16 mouse cellular contexts compared by ENCODE assay signal in the genomic region with DNA sequence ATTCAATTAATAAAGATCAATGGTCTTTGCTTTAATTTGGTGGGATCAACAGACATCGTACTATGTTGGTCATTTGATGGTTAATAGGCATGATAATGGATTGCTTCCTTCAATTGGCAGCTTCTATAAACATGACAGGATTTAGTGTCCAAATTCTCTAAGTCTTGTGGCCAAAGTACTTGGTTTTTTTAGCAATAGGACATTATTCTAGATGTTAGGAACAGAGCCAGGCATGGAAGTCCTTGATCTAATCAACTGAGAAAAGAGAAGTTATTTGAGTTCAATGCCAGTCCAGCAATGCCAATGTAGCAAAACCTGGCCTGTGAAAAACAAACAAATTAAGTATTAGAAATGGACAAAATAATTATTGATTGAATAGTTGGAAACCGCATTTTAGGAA. TPM values are rescaled to one million over a fixed set of nuclear protein-coding genes. Genes with fewer than 3 reads are reported as not detected.
DNase-seq lines count a peak whose midpoint lies in the region; ATAC-seq and TF ChIP-seq lines count a peak whose summit lies in the region.
"Had no signal": no experiment of that assay in that cellular context is flagged by ENCODE, and none has a peak within 500 bp of the region (broad histone marks: within the 10 kb centered on the region; RNA-seq: fewer than 3 reads in every experiment).

No protein-coding gene starts in this region.

- no peaks in the 10 kb centered on the region for H3K9me3 ChIP-seq in heart, embryonic 15.5 days (replicated peaks)
- H3K9me3 ChIP-seq in heart, embryonic 11.5 days (replicated peaks; ENCODE audit: control insufficient read depth, low read length), result 0 out of 2 replicates have a peak, but pooled peaks cover 2% of the 10 kb centered on the region
- no peaks in the 10 kb centered on the region for H3K9me3 ChIP-seq in liver, embryonic 12.5 days (replicated peaks)
- H3K9me3 ChIP-seq in lung, postnatal 0 days (ENCODE audit: low read length), result no peaks in the 10 kb centered on the region
- no peaks in the 10 kb centered on the region for H3K9me3 ChIP-seq in stomach, postnatal 0 days (ENCODE audit: control insufficient read depth, low read length)
- H3K9me3 ChIP-seq: embryonic facial prominence, embryonic 12.5 days; forebrain, embryonic 15.5 days; heart, embryonic 13.5 days had no signal

- no peak for ATAC-seq in heart, embryonic 15.5 days (replicated peaks; ENCODE audit: insufficient number of reproducible peaks, insufficient read depth, low FRiP score, low read depth)
- ATAC-seq in heart, embryonic 11.5 days (replicated peaks; ENCODE audit: insufficient number of reproducible peaks, low FRiP score, low TSS enrichment), result no peak
- ATAC-seq in liver, embryonic 12.5 days, result no peak
- peak; percentile 46 for ATAC-seq in lung, postnatal 0 days
- peak; percentile 61; the same call in 1 of the 2 replicates for ATAC-seq in stomach, postnatal 0 days (ENCODE audit: low FRiP score, low TSS enrichment)
- ATAC-seq: forebrain, embryonic 15.5 days had no signal

- WGBS in heart, embryonic 15.5 days, result 68% methylated on average over 2 of the region's 2 CpGs
- 73% methylated on average over 2 of the region's 2 CpGs for WGBS in heart, embryonic 11.5 days (ENCODE audit: insufficient replicate concordance)
- 35% methylated on average over 2 of the region's 2 CpGs for WGBS in liver, adult 2 months
- 58% methylated on average over 2 of the region's 2 CpGs for WGBS in liver, embryonic 12.5 days (ENCODE audit: insufficient replicate concordance)
- WGBS in lung, postnatal 0 days, result 57% methylated on average over 2 of the region's 2 CpGs
- 40% methylated on average over 2 of the region's 2 CpGs for WGBS in stomach, postnatal 0 days

- TF ChIP-seq CTCF in liver, adult 2 months (IDR thresholded peaks at IDR 0.05; ENCODE audit: low read depth, low read length), result no peak
- TF ChIP-seq CTCF in lung, postnatal 0 days (IDR thresholded peaks at IDR 0.05), result no peak
- TF ChIP-seq CTCF in stomach, postnatal 0 days (IDR thresholded peaks at IDR 0.05; ENCODE audit: low read depth), result no peak

- no peaks in the 10 kb centered on the region for H3K36me3 ChIP-seq in heart, embryonic 15.5 days
- H3K36me3 ChIP-seq in heart, embryonic 11.5 days (ENCODE audit: control insufficient read depth, insufficient read depth, low read length), result no peaks in the 10 kb centered on the region
- no peaks in the 10 kb centered on the region for H3K36me3 ChIP-seq in liver, adult 2 months (ENCODE audit: control insufficient read depth, insufficient read depth, low read length)
- H3K36me3 ChIP-seq in liver, embryonic 12.5 days, result no peaks in the 10 kb centered on the region
- H3K36me3 ChIP-seq in lung, postnatal 0 days (ENCODE audit: insufficient read depth, low read length), result no peaks in the 10 kb centered on the region
- H3K36me3 ChIP-seq in stomach, postnatal 0 days (ENCODE audit: control insufficient read depth, insufficient read depth, low read length), result no peaks in the 10 kb centered on the region
- H3K36me3 ChIP-seq: embryonic facial prominence, embryonic 12.5 days; forebrain, embryonic 15.5 days; heart, embryonic 13.5 days; hindbrain, embryonic 13.5 days had no signal

- H3K79me2 ChIP-seq in liver, adult 2 months (ENCODE audit: control insufficient read depth, insufficient read depth, low read length), result no peaks in the 10 kb centered on the region

- no peaks in the 10 kb centered on the region for H3K4me1 ChIP-seq in heart, embryonic 15.5 days (replicated peaks)
- no peaks in the 10 kb centered on the region for H3K4me1 ChIP-seq in heart, embryonic 11.5 days (ENCODE audit: control insufficient read depth, insufficient read depth, low read length)
- peaks cover 13% of the 10 kb centered on the region; the same call in 1 of the 2 replicates for H3K4me1 ChIP-seq in liver, adult 2 months (ENCODE audit: control insufficient read depth, insufficient read depth, low read length)
- H3K4me1 ChIP-seq in liver, embryonic 12.5 days, result no peaks in the 10 kb centered on the region
- peaks cover 6% of the 10 kb centered on the region; the same call in 1 of the 2 replicates for H3K4me1 ChIP-seq in lung, postnatal 0 days (ENCODE audit: insufficient read depth, low read depth, low read length)
- H3K4me1 ChIP-seq in stomach, postnatal 0 days (replicated peaks; ENCODE audit: control insufficient read depth, insufficient read depth), result no peaks in the 10 kb centered on the region
- H3K4me1 ChIP-seq: embryonic facial prominence, embryonic 12.5 days; forebrain, embryonic 15.5 days; hindbrain, embryonic 13.5 days had no signal

- no peak for TF ChIP-seq POLR2A in liver, adult 2 months (IDR thresholded peaks at IDR 0.05; ENCODE audit: extremely low read depth, insufficient read depth, low read length)

- H3K27me3 ChIP-seq in heart, embryonic 15.5 days, result no peaks in the 10 kb centered on the region
- H3K27me3 ChIP-seq in heart, embryonic 11.5 days (ENCODE audit: control insufficient read depth, insufficient read depth, low read length), result no peaks in the 10 kb centered on the region
- peaks cover 7% of the 10 kb centered on the region for H3K27me3 ChIP-seq in liver, adult 2 months (ENCODE audit: control insufficient read depth, insufficient read depth, low read length)
- H3K27me3 ChIP-seq in liver, embryonic 12.5 days (replicated peaks), result no peaks in the 10 kb centered on the region
- H3K27me3 ChIP-seq in lung, postnatal 0 days (replicated peaks; ENCODE audit: insufficient read depth, low read length), result no peaks in the 10 kb centered on the region
- H3K27me3 ChIP-seq in stomach, postnatal 0 days (ENCODE audit: control insufficient read depth, insufficient read depth, low read length), result no peaks in the 10 kb centered on the region
- H3K27me3 ChIP-seq: embryonic facial prominence, embryonic 12.5 days; forebrain, embryonic 15.5 days; heart, embryonic 13.5 days; hindbrain, embryonic 13.5 days had no signal

- DNase-seq in liver, adult 2 months (ENCODE audit: extremely low read depth, low read depth, low spot score), result peak; percentile 88
- peak; percentile 67 for DNase-seq in lung, postnatal 0 days (ENCODE audit: low spot score)
- no peak for DNase-seq in lung, postnatal 36 days
- no peak for DNase-seq in stomach, postnatal 0 days (ENCODE audit: low spot score)
- DNase-seq in spleen, postnatal 36 days (ENCODE audit: low spot score in 2 of 2), result no peak
- DNase-seq: cerebellum, adult 11-12 months; cerebellum, adult 9-10 months; cerebellum, postnatal 25 days had no signal

- H3K27ac ChIP-seq in heart, embryonic 15.5 days, result 0 out of 2 replicates have a peak overlapping the region, but pooled peaks have one; percentile 8
- no peak overlapping the region for H3K27ac ChIP-seq in heart, embryonic 11.5 days (ENCODE audit: low read depth, low read length)
- no peak overlapping the region; the same call in 1 of the 2 replicates for H3K27ac ChIP-seq in liver, adult 2 months (replicated peaks; ENCODE audit: insufficient read depth, low read depth, low read length)
- no peak overlapping the region for H3K27ac ChIP-seq in liver, embryonic 12.5 days
- peak overlapping the region; percentile 17; the same call in 1 of the 2 replicates for H3K27ac ChIP-seq in lung, postnatal 0 days (ENCODE audit: low read length)
- H3K27ac ChIP-seq in stomach, postnatal 0 days (replicated peaks), result peak overlapping the region; percentile 76
- H3K27ac ChIP-seq: embryonic facial prominence, embryonic 12.5 days; forebrain, embryonic 15.5 days; heart, embryonic 13.5 days; hindbrain, embryonic 13.5 days had no signal

- no peak for TF ChIP-seq EP300 in lung, postnatal 0 days (IDR thresholded peaks at IDR 0.05)
- TF ChIP-seq EP300 in stomach, postnatal 0 days (optimal IDR thresholded peaks at IDR 0.05), result peak; percentile 18

- H3K9ac ChIP-seq in heart, embryonic 15.5 days, result no peak overlapping the region
- H3K9ac ChIP-seq in heart, embryonic 11.5 days (ENCODE audit: low read depth, low read length), result no peak overlapping the region
- no peak overlapping the region for H3K9ac ChIP-seq in liver, adult 2 months (ENCODE audit: low read depth, low read length)
- no peak overlapping the region for H3K9ac ChIP-seq in liver, embryonic 12.5 days
- no peak overlapping the region for H3K9ac ChIP-seq in lung, postnatal 0 days (replicated peaks; ENCODE audit: low read depth)
- no peak overlapping the region for H3K9ac ChIP-seq in stomach, postnatal 0 days (ENCODE audit: low read length)
- H3K9ac ChIP-seq: embryonic facial prominence, embryonic 12.5 days; forebrain, embryonic 15.5 days; heart, embryonic 13.5 days; hindbrain, embryonic 13.5 days had no signal

- no peak overlapping the region for H3K4me2 ChIP-seq in heart, embryonic 15.5 days
- no peak overlapping the region for H3K4me2 ChIP-seq in heart, embryonic 11.5 days
- H3K4me2 ChIP-seq in liver, embryonic 12.5 days, result no peak overlapping the region
- H3K4me2 ChIP-seq in lung, postnatal 0 days (replicated peaks; ENCODE audit: low read depth, low read length), result no peak overlapping the region
- no peak overlapping the region for H3K4me2 ChIP-seq in stomach, postnatal 0 days (replicated peaks; ENCODE audit: low read depth)
- H3K4me2 ChIP-seq: embryonic facial prominence, embryonic 12.5 days; forebrain, embryonic 15.5 days; heart, embryonic 13.5 days; hindbrain, embryonic 13.5 days had no signal

- H3K4me3 ChIP-seq in heart, embryonic 15.5 days, result no peak overlapping the region
- H3K4me3 ChIP-seq in heart, embryonic 11.5 days (ENCODE audit: low read depth, low read length), result no peak overlapping the region
- H3K4me3 ChIP-seq in liver, adult 2 months (ENCODE audit: insufficient read depth, low read depth, low read length), result no peak overlapping the region
- no peak overlapping the region for H3K4me3 ChIP-seq in liver, embryonic 12.5 days
- H3K4me3 ChIP-seq in lung, postnatal 0 days (ENCODE audit: low read depth, low read length), result no peak overlapping the region
- no peak overlapping the region for H3K4me3 ChIP-seq in stomach, postnatal 0 days (ENCODE audit: low read depth, low read length)
- H3K4me3 ChIP-seq: embryonic facial prominence, embryonic 12.5 days; forebrain, embryonic 15.5 days; heart, embryonic 13.5 days; hindbrain, embryonic 13.5 days had no signal

RNA-seq across cellular contexts. Expression of gene Gimap3, which starts 14.9 kb away (rescaled TPM):
- polyA plus RNA-seq in heart, embryonic 15.5 days (2015; fragmentation: Nextera tagmentation; extraction: Ambion mirVana), result 0.08 TPM in 1 of 2 replicates, not detected in the other
- polyA plus RNA-seq in heart, embryonic 11.5 days (2014; fragmentation: Nextera tagmentation; extraction: Ambion mirVana), result not detected in 2 replicates
- total RNA-seq in liver, adult 2 months (2014; rRNA removed), result 1.7 and 1.9 TPM in 2 replicates
- polyA plus RNA-seq in liver, adult 2 months (2012; rRNA removed), result 1.5 and 3.1 TPM in 2 replicates
- not detected in 2 replicates for polyA plus RNA-seq in liver, embryonic 12.5 days (2016; fragmentation: Nextera tagmentation; extraction: Ambion mirVana)
- polyA plus RNA-seq in lung, postnatal 0 days (2015; fragmentation: Nextera tagmentation; extraction: Ambion mirVana), result 0.31 and 0.61 TPM in 2 replicates
- polyA plus RNA-seq in stomach, postnatal 0 days (2015; fragmentation: Nextera tagmentation; extraction: Ambion mirVana), result 0.07 and 0.10 TPM in 2 replicates
- polyA plus RNA-seq: embryonic facial prominence, embryonic 12.5 days; forebrain, embryonic 11.5 days; forebrain, embryonic 15.5 days; heart, embryonic 13.5 days; hindbrain, embryonic 13.5 days had no signal

RNA-seq across cellular contexts. Expression of gene Gimap5, which starts 39.6 kb away (rescaled TPM):
- 6.2 and 9.4 TPM in 2 replicates for polyA plus RNA-seq in heart, embryonic 15.5 days (2015; fragmentation: Nextera tagmentation; extraction: Ambion mirVana)
- 5.3 and 5.9 TPM in 2 replicates for polyA plus RNA-seq in heart, embryonic 11.5 days (2014; fragmentation: Nextera tagmentation; extraction: Ambion mirVana)
- 1.2 and 3.3 TPM in 2 replicates for total RNA-seq in liver, adult 2 months (2014; rRNA removed)
- 2.8 and 3.3 TPM in 2 replicates for polyA plus RNA-seq in liver, adult 2 months (2012; rRNA removed)
- 3.0 and 3.7 TPM in 2 replicates for polyA plus RNA-seq in liver, embryonic 12.5 days (2016; fragmentation: Nextera tagmentation; extraction: Ambion mirVana)
- polyA plus RNA-seq in lung, postnatal 0 days (2015; fragmentation: Nextera tagmentation; extraction: Ambion mirVana), result 36.5 and 49.8 TPM in 2 replicates
- 5.4 and 6.1 TPM in 2 replicates for polyA plus RNA-seq in stomach, postnatal 0 days (2015; fragmentation: Nextera tagmentation; extraction: Ambion mirVana)

RNA-seq across cellular contexts. Expression of gene Gimap1, which starts 46.7 kb away (rescaled TPM):
- polyA plus RNA-seq in heart, embryonic 15.5 days (2015; fragmentation: Nextera tagmentation; extraction: Ambion mirVana), result 26.4 and 31.6 TPM in 2 replicates
- polyA plus RNA-seq in heart, embryonic 11.5 days (2014; fragmentation: Nextera tagmentation; extraction: Ambion mirVana), result 17.6 and 22.5 TPM in 2 replicates
- total RNA-seq in liver, adult 2 months (2014; rRNA removed), result 4.1 and 5.0 TPM in 2 replicates
- 2.5 TPM in 2 replicates for polyA plus RNA-seq in liver, adult 2 months (2012; rRNA removed)
- polyA plus RNA-seq in liver, embryonic 12.5 days (2016; fragmentation: Nextera tagmentation; extraction: Ambion mirVana), result 10.9 and 11.9 TPM in 2 replicates
- 61.8 and 74.6 TPM in 2 replicates for polyA plus RNA-seq in lung, postnatal 0 days (2015; fragmentation: Nextera tagmentation; extraction: Ambion mirVana)
- 7.2 and 7.8 TPM in 2 replicates for polyA plus RNA-seq in stomach, postnatal 0 days (2015; fragmentation: Nextera tagmentation; extraction: Ambion mirVana)

RNA-seq across cellular contexts. Expression of gene Tmem176a, which starts 55.1 kb away (rescaled TPM):
- polyA plus RNA-seq in heart, embryonic 15.5 days (2015; fragmentation: Nextera tagmentation; extraction: Ambion mirVana), result 59.6 and 88.1 TPM in 2 replicates
- polyA plus RNA-seq in heart, embryonic 11.5 days (2014; fragmentation: Nextera tagmentation; extraction: Ambion mirVana), result 104 and 108 TPM in 2 replicates
- 71.4 and 98.0 TPM in 2 replicates for total RNA-seq in liver, adult 2 months (2014; rRNA removed)
- 225 and 241 TPM in 2 replicates for polyA plus RNA-seq in liver, adult 2 months (2012; rRNA removed)
- polyA plus RNA-seq in liver, embryonic 12.5 days (2016; fragmentation: Nextera tagmentation; extraction: Ambion mirVana), result 48.3 and 53.2 TPM in 2 replicates
- polyA plus RNA-seq in lung, postnatal 0 days (2015; fragmentation: Nextera tagmentation; extraction: Ambion mirVana), result 485 and 539 TPM in 2 replicates
- polyA plus RNA-seq in stomach, postnatal 0 days (2015; fragmentation: Nextera tagmentation; extraction: Ambion mirVana), result 131 and 134 TPM in 2 replicates

RNA-seq across cellular contexts. Expression of gene Tmem176b, which starts 55.7 kb away (rescaled TPM):
- 191 and 255 TPM in 2 replicates for polyA plus RNA-seq in heart, embryonic 15.5 days (2015; fragmentation: Nextera tagmentation; extraction: Ambion mirVana)
- polyA plus RNA-seq in heart, embryonic 11.5 days (2014; fragmentation: Nextera tagmentation; extraction: Ambion mirVana), result 219 and 237 TPM in 2 replicates
- 92.9 and 152 TPM in 2 replicates for total RNA-seq in liver, adult 2 months (2014; rRNA removed)
- polyA plus RNA-seq in liver, adult 2 months (2012; rRNA removed), result 392 and 394 TPM in 2 replicates
- 92.9 and 93.2 TPM in 2 replicates for polyA plus RNA-seq in liver, embryonic 12.5 days (2016; fragmentation: Nextera tagmentation; extraction: Ambion mirVana)
- 798 and 806 TPM in 2 replicates for polyA plus RNA-seq in lung, postnatal 0 days (2015; fragmentation: Nextera tagmentation; extraction: Ambion mirVana)
- polyA plus RNA-seq in stomach, postnatal 0 days (2015; fragmentation: Nextera tagmentation; extraction: Ambion mirVana), result 245 and 254 TPM in 2 replicates

Comparison
In these comparisons a context has a peak if more than half of its experiments do, and no peak if none do; other contexts are left out.
1. H3K27ac ChIP-seq: peak in heart, embryonic 15.5 days (single experiment), lung, postnatal 0 days (single experiment) and stomach, postnatal 0 days (single experiment); none in heart, embryonic 11.5 days (single experiment), liver, adult 2 months (single experiment) and liver, embryonic 12.5 days (single experiment).
2. DNase-seq: peak in liver, adult 2 months (single experiment) and lung, postnatal 0 days (single experiment); none in lung, postnatal 36 days (single experiment), stomach, postnatal 0 days (single experiment) and spleen, postnatal 36 days (0 of 2).
3. ATAC-seq: peak in lung, postnatal 0 days (single experiment) and stomach, postnatal 0 days (single experiment); none in heart, embryonic 15.5 days (single experiment), heart, embryonic 11.5 days (single experiment) and liver, embryonic 12.5 days (single experiment).